Mouse (Mus musculus): ENCODE measurements around the gene Fads6. TPM values are rescaled to one million over a fixed set of nuclear protein-coding genes. Genes with fewer than 3 reads are reported as not detected.

Gene Fads6
- 6.1 and 6.9 TPM in 2 replicates for polyA plus RNA-seq (2012; rRNA removed)

DNA sequence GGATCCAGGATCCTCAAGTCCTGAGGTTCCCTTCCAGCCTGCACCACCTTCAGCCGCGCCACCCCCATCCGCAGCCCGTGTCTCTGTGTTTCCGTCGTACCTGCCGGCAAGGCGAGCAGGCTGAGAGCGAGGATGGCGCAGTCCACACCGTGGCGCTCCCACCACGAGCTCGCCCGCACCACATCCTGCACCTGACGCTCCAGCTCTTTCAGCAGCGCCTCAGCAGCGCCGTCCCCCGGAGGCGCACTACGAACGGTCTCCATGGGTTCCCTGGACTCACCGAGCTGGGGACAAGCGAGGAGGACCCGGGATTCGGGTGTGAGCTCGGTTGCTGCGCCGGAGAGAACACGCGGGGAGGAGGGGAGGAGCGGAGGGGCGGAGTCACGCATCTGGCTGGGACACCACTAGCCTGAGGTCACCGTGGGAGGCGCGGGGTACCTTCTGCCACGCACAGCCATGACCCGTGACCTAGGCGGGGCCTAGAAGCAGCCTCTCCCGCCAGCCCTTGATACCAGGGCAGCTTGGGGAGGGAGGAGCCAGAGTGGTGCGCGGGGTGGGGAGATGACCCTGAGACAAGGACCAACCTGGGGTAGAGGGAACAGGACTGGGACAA lies at the start of gene Fads6:
TSS of gene Fads6 (minus strand) at position 450 of the 613 bp plus-strand sequence.

DNA sequence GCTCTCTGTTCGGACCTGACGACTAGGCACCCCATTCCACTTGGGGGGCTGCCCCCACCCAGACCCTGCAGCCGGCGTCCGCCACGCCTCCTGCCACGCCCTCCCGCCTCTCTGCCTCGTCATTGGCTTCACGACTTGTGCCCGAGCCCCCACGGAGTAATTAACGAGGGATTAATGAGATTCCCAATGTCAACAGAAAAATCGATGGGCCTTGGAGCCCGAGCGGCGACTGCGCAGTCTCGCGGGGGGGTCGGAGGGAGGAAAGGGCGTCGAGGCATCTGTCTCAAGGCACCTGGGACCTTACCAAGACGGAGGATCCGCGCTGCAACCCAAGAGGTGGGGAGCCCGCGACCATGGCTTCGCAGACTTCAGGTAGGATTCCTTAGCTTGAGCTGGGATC lies 37.1 kb upstream of the Fads6 start, which contains the start of gene Otop3:
TSS of gene Otop3 (plus strand) at position 201 of the 400 bp plus-strand sequence.

DNA sequence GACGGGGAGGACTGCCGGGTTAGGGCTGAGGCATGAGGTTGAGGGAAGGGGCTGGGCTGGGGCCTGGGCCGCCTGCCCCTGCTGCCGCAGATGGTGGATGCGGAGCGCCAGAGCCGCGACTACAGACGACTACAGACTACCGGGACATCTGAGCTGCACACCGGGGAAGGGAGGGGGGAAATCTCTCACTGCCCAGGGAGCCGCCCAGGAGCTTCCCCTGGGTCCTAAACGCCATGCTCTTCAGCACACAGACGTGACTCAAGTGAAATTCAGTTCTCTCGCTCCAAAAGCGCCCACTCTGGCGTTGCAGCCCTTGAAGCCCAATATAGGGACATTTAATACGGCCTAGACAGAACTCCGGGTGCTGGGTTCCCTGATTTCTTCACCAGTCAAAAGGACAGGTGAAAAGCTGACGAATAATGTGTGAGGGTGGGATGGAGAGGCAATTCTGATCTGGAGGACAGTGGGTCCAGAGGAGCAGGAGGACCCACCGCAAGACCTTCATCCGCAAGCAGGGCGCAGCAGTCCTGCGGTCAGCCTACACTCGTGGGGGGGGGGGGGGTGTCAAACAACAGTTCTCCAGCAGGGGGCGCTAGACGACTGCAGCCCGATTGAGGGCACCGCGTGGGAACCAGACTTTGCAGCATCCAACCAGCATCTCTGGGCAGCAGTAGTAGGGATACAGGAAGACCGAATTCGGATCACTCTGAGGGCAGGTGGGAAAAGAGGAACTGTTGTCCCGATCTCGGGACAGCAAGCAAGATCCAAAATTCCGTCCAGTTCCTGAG lies 24.6 kb upstream of the Fads6 start, which contains the start of gene Ush1g:
TSS of gene Ush1g (minus strand) at position 136 of the 788 bp plus-strand sequence.

DNA sequence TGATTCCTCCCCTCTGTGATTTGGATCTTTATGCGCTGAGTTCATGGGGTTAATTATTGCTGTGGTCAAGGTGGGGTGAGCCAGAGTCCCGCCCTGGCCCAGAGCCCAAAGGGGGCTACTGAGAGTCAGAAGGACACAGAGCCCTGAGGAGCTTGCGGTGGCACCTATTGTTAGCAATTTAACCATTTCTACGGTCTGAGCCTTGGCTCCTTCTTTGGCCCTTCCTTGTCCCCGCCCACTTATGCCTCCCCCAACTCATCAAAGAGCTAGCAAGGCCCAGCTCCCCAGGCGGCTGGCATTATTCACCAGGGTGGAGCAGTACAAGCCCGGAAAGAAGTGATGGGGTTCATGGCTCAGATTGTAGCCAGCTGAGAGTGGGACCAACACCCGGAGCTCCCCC lies 9.4 kb upstream of the Fads6 start, which contains the start of gene Otop2:
TSS of gene Otop2 (plus strand) at position 301 of the 400 bp plus-strand sequence.

DNA sequence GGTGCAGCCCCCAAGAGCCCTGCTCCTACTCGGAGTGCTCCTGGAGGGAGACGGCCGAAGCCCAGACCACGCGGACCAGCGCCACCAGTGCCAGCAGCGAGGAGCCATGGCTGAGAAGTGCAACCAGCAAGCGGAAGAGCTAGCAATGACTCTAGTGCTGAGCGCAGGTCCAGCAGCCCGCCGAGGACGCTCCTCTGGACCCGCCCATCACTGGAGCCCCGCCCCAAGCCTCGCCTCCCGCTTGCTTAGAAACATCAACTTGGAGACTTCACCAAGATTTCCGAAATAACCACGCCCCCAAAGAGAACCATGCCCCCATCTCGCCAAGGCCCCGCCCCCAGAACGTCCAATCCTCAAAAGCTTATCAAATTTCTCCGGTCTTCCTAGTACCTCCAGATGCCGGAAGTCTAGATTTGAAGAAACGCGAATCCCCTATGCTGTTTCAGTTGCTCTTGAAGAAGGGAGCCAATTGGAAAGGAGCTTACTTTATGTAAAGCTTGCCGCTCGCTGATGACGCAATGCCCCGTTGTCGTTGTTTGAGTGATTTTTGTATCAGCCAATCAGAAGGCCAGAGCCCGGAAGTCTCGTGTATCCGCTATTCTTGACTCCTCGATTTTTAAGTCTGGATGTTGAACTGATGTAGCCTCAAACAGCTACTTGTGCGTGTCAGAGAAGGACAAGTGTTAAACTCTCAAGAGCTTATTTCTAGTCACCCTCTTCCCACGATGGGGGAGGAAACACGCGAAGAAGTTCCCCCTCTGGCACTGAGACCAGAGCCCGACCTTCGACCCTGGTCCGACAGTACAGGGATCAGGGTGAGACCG lies 20.5 kb downstream of the Fads6 start, which contains the start of gene Fdxr:
TSS of gene Fdxr (minus strand) at position 271 of the 824 bp plus-strand sequence.

DNA sequence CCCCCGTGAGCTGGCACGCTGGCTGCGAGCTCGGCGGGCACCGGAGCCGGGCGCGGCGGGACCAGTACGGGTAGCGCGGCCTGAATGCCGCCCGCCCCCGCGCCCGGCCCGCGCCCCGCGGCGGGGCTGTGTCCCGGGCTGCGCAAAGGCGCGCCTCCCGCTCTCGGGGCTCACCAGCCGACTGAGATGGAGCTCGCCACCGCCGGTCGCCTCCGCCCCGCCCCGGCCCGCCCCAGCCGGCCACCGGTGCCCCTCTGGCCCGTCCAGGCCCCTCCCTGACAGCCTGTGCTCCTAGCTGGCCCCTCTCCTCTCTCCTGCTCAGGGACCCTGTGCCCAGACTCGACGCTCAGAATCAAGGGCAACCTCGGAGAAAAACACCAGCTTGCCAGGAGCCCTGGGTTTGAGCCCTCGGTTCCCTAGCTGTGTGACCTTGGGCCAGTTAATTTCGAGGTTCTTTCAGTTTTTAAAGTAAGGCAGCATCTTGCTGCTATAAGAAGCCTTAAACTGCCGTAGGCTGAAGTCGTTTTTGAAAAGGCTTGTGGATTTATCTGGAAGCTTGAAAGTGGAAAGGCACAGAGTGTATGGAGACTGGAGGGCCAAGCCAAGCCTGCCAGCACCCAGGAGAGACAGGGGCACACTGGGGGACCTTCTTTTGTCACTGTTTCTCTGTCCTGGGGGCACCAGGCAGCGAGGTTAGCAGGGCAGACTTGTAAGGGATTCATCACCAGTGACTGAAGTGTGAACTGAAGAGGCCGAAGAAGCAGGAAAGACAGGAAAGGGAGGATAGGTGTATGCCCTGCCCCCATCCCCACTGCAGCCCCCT lies 30.2 kb downstream of the Fads6 start, which contains the start of gene Grin2c:
TSS of gene Grin2c (minus strand) at position 183 of the 823 bp plus-strand sequence.

Other genes starting within 250 kb of the Fads6 start
- 0.53 and 0.97 TPM in 2 replicates for gene Cd300ld3, start 249.3 kb downstream of the Fads6 start, polyA plus RNA-seq (2012; rRNA removed)
- gene Cd300e, start 235.5 kb downstream of the Fads6 start, polyA plus RNA-seq (2012; rRNA removed), result 0.50 and 0.73 TPM in 2 replicates
- gene Rab37, start 206.2 kb downstream of the Fads6 start, polyA plus RNA-seq (2012; rRNA removed), result 1.6 and 1.8 TPM in 2 replicates
- 1.7 and 2.1 TPM in 2 replicates for gene Cd300lf, start 163.7 kb downstream of the Fads6 start, polyA plus RNA-seq (2012; rRNA removed)
- gene Slc9a3r1, start 134.3 kb downstream of the Fads6 start, polyA plus RNA-seq (2012; rRNA removed), result 37.4 and 43.9 TPM in 2 replicates
- gene Tmem104, start 110.2 kb downstream of the Fads6 start, polyA plus RNA-seq (2012; rRNA removed), result 1.2 and 1.7 TPM in 2 replicates
- 7.6 and 9.0 TPM in 2 replicates for gene Nat9, start 109.8 kb downstream of the Fads6 start, polyA plus RNA-seq (2012; rRNA removed)
- gene Grin2c, start 30.4 kb downstream of the Fads6 start, polyA plus RNA-seq (2012; rRNA removed), result 0.12 and 0.20 TPM in 2 replicates
- gene Fdxr, start 20.6 kb downstream of the Fads6 start, polyA plus RNA-seq (2012; rRNA removed), result 12.0 and 14.4 TPM in 2 replicates
- gene Otop2, start 9.5 kb upstream of the Fads6 start, polyA plus RNA-seq (2012; rRNA removed), result not detected in 2 replicates
- gene Ush1g, start 24.4 kb upstream of the Fads6 start, polyA plus RNA-seq (2012; rRNA removed), result 0.05 and 0.07 TPM in 2 replicates
- not detected in 2 replicates for gene Otop3, start 37.1 kb upstream of the Fads6 start, polyA plus RNA-seq (2012; rRNA removed)
- 0.57 and 0.70 TPM in 2 replicates for gene Hid1, start 70.1 kb upstream of the Fads6 start, polyA plus RNA-seq (2012; rRNA removed)
- gene Cdr2l, start 84.3 kb upstream of the Fads6 start, polyA plus RNA-seq (2012; rRNA removed), result 1.4 and 1.5 TPM in 2 replicates
- gene Mrpl58, start 106.1 kb upstream of the Fads6 start, polyA plus RNA-seq (2012; rRNA removed), result 38.7 and 39.5 TPM in 2 replicates
- 362 and 391 TPM in 2 replicates for gene Atp5h, start 122.3 kb upstream of the Fads6 start, polyA plus RNA-seq (2012; rRNA removed)
- gene Kctd2, start 122.5 kb upstream of the Fads6 start, polyA plus RNA-seq (2012; rRNA removed), result 6.4 and 6.8 TPM in 2 replicates
- 0.05 TPM in 2 replicates for gene Trim80, start 142.9 kb upstream of the Fads6 start, polyA plus RNA-seq (2012; rRNA removed)
- gene Slc16a5, start 164.8 kb upstream of the Fads6 start, polyA plus RNA-seq (2012; rRNA removed), result 0.05 TPM in 1 of 2 replicates, not detected in the other
- 1.8 and 2.2 TPM in 2 replicates for gene Armc7, start 178.0 kb upstream of the Fads6 start, polyA plus RNA-seq (2012; rRNA removed)
- gene Nt5c, start 194.2 kb upstream of the Fads6 start, polyA plus RNA-seq (2012; rRNA removed), result 26.9 and 30.1 TPM in 2 replicates
- gene Jpt1, start 216.7 kb upstream of the Fads6 start, polyA plus RNA-seq (2012; rRNA removed), result 141 and 165 TPM in 2 replicates
- 206 and 228 TPM in 2 replicates for gene Sumo2, start 238.6 kb upstream of the Fads6 start, polyA plus RNA-seq (2012; rRNA removed)